Mouse (Mus musculus) neural tube, embryonic 14.5 days (tissue): Measurements from ENCODE around the gene Tnfsf11. TPM values are rescaled to one million over a fixed set of nuclear protein-coding genes. Genes with fewer than 3 reads are reported as not detected.

Experiments
- ATAC-seq: fragments of 200-750 bp; cut with Nextera tagmentation; 2 replicates; pipeline ENCODE4 v1.8.0; 2017; ENCODE audit warnings: low read depth, mild to moderate bottlenecking, moderate TSS enrichment, moderate library complexity
- H3K27ac ChIP-seq: fragments of 300-500 bp; sonication (generic); 2 replicates; pipeline ENCODE4 v1.5.1; 2014; ENCODE audit warnings: low read depth, mild to moderate bottlenecking, control low read depth, low read length, moderate library complexity, mixed read lengths
- H3K27me3 ChIP-seq: fragments of 300-500 bp; sonication (generic); 2 replicates; pipeline ENCODE4 v1.6.1; 2014; ENCODE audit warnings: low read length; ENCODE audit not compliant: control insufficient read depth, insufficient read depth
- H3K36me3 ChIP-seq: fragments of 300-500 bp; sonication (generic); 2 replicates; pipeline ENCODE4 v1.6.1; 2014; ENCODE audit warnings: low read length, mixed read lengths; ENCODE audit not compliant: control insufficient read depth, insufficient read depth
- H3K4me1 ChIP-seq: fragments of 300-500 bp; sonication (generic); 2 replicates; pipeline ENCODE4 v1.6.1; 2014; ENCODE audit warnings: low read length; ENCODE audit not compliant: control insufficient read depth, insufficient read depth
- H3K4me2 ChIP-seq: fragments of 300-500 bp; sonication (generic); 2 replicates; pipeline ENCODE4 v1.6.1; 2014; ENCODE audit warnings: mild to moderate bottlenecking, low read depth, low read length, control low read depth
- H3K4me3 ChIP-seq: fragments of 300-500 bp; sonication (generic); 2 replicates; pipeline ENCODE4 v1.5.1; 2014; ENCODE audit warnings: low read depth, low read length, control low read depth, mixed read lengths
- H3K9ac ChIP-seq: fragments of 300-500 bp; sonication (generic); replicated peaks from 2 replicates; pipeline ENCODE4 v1.6.1; 2014; ENCODE audit warnings: low read depth, mild to moderate bottlenecking, control low read depth, low read length, mixed read lengths
- H3K9me3 ChIP-seq: fragments of 300-500 bp; sonication (generic); 2 replicates; pipeline ENCODE4 v1.6.1; 2016; ENCODE audit warnings: low read length; ENCODE audit not compliant: control insufficient read depth
- WGBS: fragments of 180-500 bp; shearing (Covaris S2); extraction: QIAGEN DNeasy Blood & Tissue Kit; methylation state at CpG from one replicate; pipeline ENCODE4 v1.1.7; 2014; 5-methylcytosine and 5-hydroxymethylcytosine counted together
- polyA plus RNA-seq: library from polyadenylated mRNA; unstranded; fragments of >200 nt; fragmentation: Nextera tagmentation; extraction: Ambion mirVana; gene quantifications from 2 replicates; pipeline ENCODE4 v1.2.1, GENCODE M21; 2014

Tnfsf11 gene
- polyA plus RNA-seq, result 0.27 TPM in 1 of 2 replicates, not detected in the other

- 2% methylated on average over 29 of the region's 51 CpGs for WGBS
- H3K9ac ChIP-seq, result peak within 1 kb of the TSS; percentile 34
- H3K27me3 ChIP-seq, result peaks cover 12% of the 10 kb centered on the region
- no peak within 1 kb of the TSS for H3K27ac ChIP-seq
- H3K4me2 ChIP-seq, result peak within 1 kb of the TSS; percentile 81
- no peaks in the 10 kb centered on the region for H3K36me3 ChIP-seq
- peak within 1 kb of the TSS; percentile 35 for H3K4me3 ChIP-seq
- H3K9me3 ChIP-seq, result no peaks in the 10 kb centered on the region
- 0 out of 2 replicates have a peak, but pooled peaks cover 3% of the 10 kb centered on the region for H3K4me1 ChIP-seq
- peak; percentile 56; the same call in 1 of the 2 replicates for ATAC-seq
Observed at GRCm38 (mm10) chr14:78307286-78308237, at the start of gene Tnfsf11. Tnfsf11 (minus strand) TSS chr14:78308043.

GRCm38 (mm10) chr14:78356764-78357163 is 48.9 kb upstream of the Tnfsf11 start:
- Histone ChIP-seq H3K27me3 (no peaks in the 10 kb centered on the region), H3K36me3 (no peaks in the 10 kb centered on the region), H3K4me2 (no peak overlapping the region), H3K4me1 (no peaks in the 10 kb centered on the region), H3K4me3 (no peak overlapping the region), H3K9me3 (no peaks in the 10 kb centered on the region), H3K9ac (no peak overlapping the region), H3K27ac (no peak overlapping the region)
- ATAC-seq, result no peak
- WGBS, result 64% methylated on average over 8 of the region's 8 CpGs

- Histone ChIP-seq H3K9ac (no peak overlapping the region), H3K4me3 (no peak overlapping the region), H3K36me3 (no peaks in the 10 kb centered on the region), H3K27ac (no peak overlapping the region), H3K4me2 (no peak overlapping the region), H3K27me3 (no peaks in the 10 kb centered on the region), H3K9me3 (no peaks in the 10 kb centered on the region), H3K4me1 (no peaks in the 10 kb centered on the region)
- WGBS, result 83% methylated on average over 4 of the region's 4 CpGs
- no peak for ATAC-seq
Observed at GRCm38 (mm10) chr14:78355381-78355780, 47.5 kb upstream of the Tnfsf11 start.

- H3K4me2 ChIP-seq, result no peak overlapping the region
- ATAC-seq, result no peak
- H3K36me3 ChIP-seq, result no peaks in the 10 kb centered on the region
- no peaks in the 10 kb centered on the region for H3K4me1 ChIP-seq
- no peak overlapping the region for H3K27ac ChIP-seq
- H3K4me3 ChIP-seq, result no peak overlapping the region
- H3K27me3 ChIP-seq, result no peaks in the 10 kb centered on the region
- H3K9me3 ChIP-seq, result no peaks in the 10 kb centered on the region
- WGBS, result 91% methylated on average over 4 of the region's 4 CpGs
- no peak overlapping the region for H3K9ac ChIP-seq
Observed at GRCm38 (mm10) chr14:78352865-78353264, 45.0 kb upstream of the Tnfsf11 start.

- H3K27me3 ChIP-seq, result no peaks in the 10 kb centered on the region
- WGBS, result 93% methylated on average over 7 of the region's 7 CpGs
- H3K36me3 ChIP-seq, result no peaks in the 10 kb centered on the region
- H3K4me2 ChIP-seq, result no peak overlapping the region
- no peak overlapping the region for H3K4me3 ChIP-seq
- H3K9ac ChIP-seq, result no peak overlapping the region
- no peaks in the 10 kb centered on the region for H3K4me1 ChIP-seq
- no peak overlapping the region for H3K27ac ChIP-seq
- H3K9me3 ChIP-seq, result no peaks in the 10 kb centered on the region
- ATAC-seq, result no peak
Observed at GRCm38 (mm10) chr14:78351544-78351943, 43.7 kb upstream of the Tnfsf11 start.

- Histone ChIP-seq H3K4me2 (no peak overlapping the region), H3K4me3 (no peak overlapping the region), H3K9ac (no peak overlapping the region), H3K27ac (no peak overlapping the region), H3K27me3 (no peaks in the 10 kb centered on the region), H3K4me1 (no peaks in the 10 kb centered on the region), H3K36me3 (no peaks in the 10 kb centered on the region), H3K9me3 (no peaks in the 10 kb centered on the region)
- ATAC-seq, result no peak
- 89% methylated on average over 2 of the region's 2 CpGs for WGBS
Observed at GRCm38 (mm10) chr14:78347715-78348114, 39.9 kb upstream of the Tnfsf11 start.

GRCm38 (mm10) chr14:78343007-78343406 is 35.2 kb upstream of the Tnfsf11 start:
- Histone ChIP-seq H3K9ac (no peak overlapping the region), H3K4me2 (no peak overlapping the region), H3K4me3 (no peak overlapping the region), H3K4me1 (no peaks in the 10 kb centered on the region), H3K27me3 (no peaks in the 10 kb centered on the region), H3K9me3 (no peaks in the 10 kb centered on the region), H3K27ac (no peak overlapping the region), H3K36me3 (no peaks in the 10 kb centered on the region)
- 44% methylated on average over 8 of the region's 8 CpGs for WGBS
- no peak for ATAC-seq

GRCm38 (mm10) chr14:78342146-78342545 is 34.3 kb upstream of the Tnfsf11 start:
- Histone ChIP-seq H3K9ac (no peak overlapping the region), H3K4me1 (no peaks in the 10 kb centered on the region), H3K27me3 (no peaks in the 10 kb centered on the region), H3K36me3 (no peaks in the 10 kb centered on the region), H3K27ac (no peak overlapping the region), H3K9me3 (no peaks in the 10 kb centered on the region), H3K4me2 (no peak overlapping the region), H3K4me3 (no peak overlapping the region)
- WGBS, result 87% methylated on average over 4 of the region's 4 CpGs
- no peak for ATAC-seq

- H3K9ac ChIP-seq, result no peak overlapping the region
- no peak for ATAC-seq
- no peaks in the 10 kb centered on the region for H3K36me3 ChIP-seq
- no peak overlapping the region for H3K4me2 ChIP-seq
- H3K4me1 ChIP-seq, result no peaks in the 10 kb centered on the region
- 88% methylated on average over 3 of the region's 3 CpGs for WGBS
- no peak overlapping the region for H3K27ac ChIP-seq
- H3K9me3 ChIP-seq, result no peaks in the 10 kb centered on the region
- no peaks in the 10 kb centered on the region for H3K27me3 ChIP-seq
- H3K4me3 ChIP-seq, result no peak overlapping the region
Observed at GRCm38 (mm10) chr14:78333341-78333740, 25.5 kb upstream of the Tnfsf11 start.
